ENCODE assay signal across 9 mouse cellular contexts in the genomic region with DNA sequence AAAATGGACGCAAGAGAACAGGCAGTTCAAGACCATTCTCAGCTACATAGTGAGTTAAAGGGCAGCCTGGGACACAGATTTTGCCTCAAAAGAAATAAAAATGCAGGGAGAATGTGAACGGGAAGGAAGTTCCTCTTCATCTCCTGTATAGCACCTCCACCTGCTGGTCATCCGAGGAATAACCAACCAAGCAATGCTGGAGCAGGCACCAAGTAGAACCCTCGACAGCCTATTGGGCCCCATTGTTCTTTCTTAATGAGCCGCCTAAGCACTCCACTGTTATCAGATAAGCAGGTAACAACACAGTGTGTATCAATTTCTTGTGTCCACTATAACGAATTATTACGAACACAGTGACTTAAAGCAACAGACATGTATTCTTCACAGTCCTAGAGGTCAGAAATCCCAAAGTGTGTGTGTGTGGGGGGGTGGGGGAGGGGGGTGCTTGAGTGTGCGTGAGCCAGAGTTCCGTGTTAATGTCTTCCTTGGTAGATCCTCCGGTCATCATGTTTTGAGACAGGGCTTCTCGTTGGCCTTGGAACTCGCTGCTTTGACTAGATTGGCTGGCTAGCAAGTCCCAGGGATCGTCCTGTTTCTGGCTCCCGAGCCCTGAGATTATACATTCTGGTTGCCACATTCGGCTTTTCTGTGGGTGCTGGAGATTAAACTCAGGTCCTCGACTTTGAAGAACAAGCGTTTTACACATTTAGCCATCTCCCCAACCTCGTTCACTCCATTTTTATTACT. TPM values are rescaled to one million over a fixed set of nuclear protein-coding genes. Genes with fewer than 3 reads are reported as not detected.
DNase-seq lines count a peak whose midpoint lies in the region; ATAC-seq and TF ChIP-seq lines count a peak whose summit lies in the region.
"Had no signal": no experiment of that assay in that cellular context is flagged by ENCODE, and none has a peak within 500 bp of the region (broad histone marks: within the 10 kb centered on the region; RNA-seq: fewer than 3 reads in every experiment).

No protein-coding gene starts in this region.

- TF ChIP-seq CTCF in ES-Bruce4 (IDR thresholded peaks at IDR 0.05; ENCODE audit: low read depth, low read length): peak; percentile 36

- no peak for TF ChIP-seq EP300 in ES-Bruce4 (IDR thresholded peaks at IDR 0.05; ENCODE audit: insufficient read depth, low read depth, low read length)

- no peak overlapping the region for H3K27ac ChIP-seq in ES-Bruce4 (ENCODE audit: insufficient read depth, low read length)
- H3K27ac ChIP-seq in forebrain, embryonic 15.5 days (replicated peaks): no peak overlapping the region
- H3K27ac ChIP-seq: macrophage had no signal

- no peaks in the 10 kb centered on the region for H3K4me1 ChIP-seq in ES-Bruce4 (ENCODE audit: control insufficient read depth, insufficient read depth, low read length)
- H3K4me1 ChIP-seq in forebrain, embryonic 15.5 days: no peaks in the 10 kb centered on the region

- TF ChIP-seq POLR2A in ES-Bruce4 (IDR thresholded peaks at IDR 0.05; ENCODE audit: insufficient read depth, low read length): no peak

- H3K9ac ChIP-seq in ES-Bruce4 (ENCODE audit: low read depth, poor library complexity, severe bottlenecking): peak overlapping the region; percentile 28; the same call in 1 of the 2 replicates
- H3K9ac ChIP-seq in forebrain, embryonic 15.5 days (replicated peaks): 0 out of 2 replicates have a peak overlapping the region, but pooled peaks have one; percentile 22

- intact Hi-C loops in heart, postnatal 25 days (cut with DNase I): loop anchor here (2.0 kb wide), 1 partner anchor 144 kb away; the partner anchor contains the start of gene Atp7a

- no peaks in the 10 kb centered on the region for H3K27me3 ChIP-seq in ES-Bruce4 (ENCODE audit: control insufficient read depth, insufficient read depth, low read length, poor library complexity, severe bottlenecking)
- H3K27me3 ChIP-seq in forebrain, embryonic 15.5 days: no peaks in the 10 kb centered on the region

- H3K9me3 ChIP-seq in ES-Bruce4 (replicated peaks; ENCODE audit: control insufficient read depth, insufficient read depth, low read length, poor library complexity, severe bottlenecking): no peaks in the 10 kb centered on the region
- no peaks in the 10 kb centered on the region for H3K9me3 ChIP-seq in forebrain, embryonic 15.5 days

- H3K36me3 ChIP-seq in ES-Bruce4 (ENCODE audit: control insufficient read depth, insufficient read depth, low read length, poor library complexity, severe bottlenecking): no peaks in the 10 kb centered on the region
- no peaks in the 10 kb centered on the region for H3K36me3 ChIP-seq in forebrain, embryonic 15.5 days

- 22% methylated on average over 18 of the region's 18 CpGs for WGBS in forebrain, embryonic 15.5 days

- peak overlapping the region; percentile 71 for H3K4me3 ChIP-seq in ES-Bruce4 (ENCODE audit: low read depth, low read length)
- peak overlapping the region; percentile 32 for H3K4me3 ChIP-seq in forebrain, embryonic 15.5 days

- peak overlapping the region; percentile 44 for H3K4me2 ChIP-seq in forebrain, embryonic 15.5 days (replicated peaks)

- peak; percentile 51 for DNase-seq in cerebellum, adult 11 months
- DNase-seq in heart, postnatal 25 days (ENCODE audit: low spot score): peak; percentile 18
- peak; percentile 57 to 78 for DNase-seq in layer of hippocampus, adult 18-20 months (ENCODE audit: low spot score in 2 of 2)
- peak; percentile 65 to 68 for DNase-seq in lung, adult 18-20 months
- peak; percentile 58 for DNase-seq in testis, postnatal 14 days (ENCODE audit: low spot score)

- peak; percentile 93 for ATAC-seq in forebrain, embryonic 15.5 days (replicated peaks)
- ATAC-seq in neutrophil, adult 5-6 weeks (ENCODE audit: extremely low read depth, insufficient number of reproducible peaks, low FRiP score, poor library complexity, severe bottlenecking): peak; percentile 95

RNA-seq across cellular contexts. Expression of gene Pgk1, which starts 15.6 kb away (rescaled TPM):
- 877 and 973 TPM in 2 replicates for polyA plus RNA-seq in ES-Bruce4 (2011; ENCODE audit: insufficient read depth, insufficient read length, low read depth, missing spikeins)
- 262 and 269 TPM in 2 replicates for polyA plus RNA-seq in forebrain, embryonic 15.5 days (2015; fragmentation: Nextera tagmentation; extraction: Ambion mirVana)
- 100 to 1,000 TPM; 586 to 594 TPM for total RNA-seq in heart, postnatal 25 days (2021)
- 100 to 1,000 TPM; 432 to 469 TPM for total RNA-seq in layer of hippocampus, adult 18-20 months (2021)
- total RNA-seq in neutrophil, adult 5-6 weeks (2017): 108 and 109 TPM in 2 replicates

RNA-seq across cellular contexts. Expression of gene Tlr13, which starts 28.3 kb away (rescaled TPM):
- polyA plus RNA-seq in ES-Bruce4 (2011; ENCODE audit: insufficient read depth, insufficient read length, low read depth, missing spikeins): not detected in 2 replicates
- 0.23 and 0.33 TPM in 2 replicates for polyA plus RNA-seq in forebrain, embryonic 15.5 days (2015; fragmentation: Nextera tagmentation; extraction: Ambion mirVana)
- 1 to 10 TPM; 1.2 to 1.4 TPM for total RNA-seq in heart, postnatal 25 days (2021)
- total RNA-seq in layer of hippocampus, adult 18-20 months (2021): 1 to 10 TPM; 1.4 to 1.6 TPM
- 124 and 136 TPM in 2 replicates for total RNA-seq in neutrophil, adult 5-6 weeks (2017)

RNA-seq across cellular contexts. Expression of gene Taf9b, which starts 49.7 kb away (rescaled TPM):
- 1.6 TPM in 2 replicates for polyA plus RNA-seq in ES-Bruce4 (2011; ENCODE audit: insufficient read depth, insufficient read length, low read depth, missing spikeins)
- 11.4 and 14.5 TPM in 2 replicates for polyA plus RNA-seq in forebrain, embryonic 15.5 days (2015; fragmentation: Nextera tagmentation; extraction: Ambion mirVana)
- 10 to 100 TPM in 1 of 2 experiments, 1 to 10 TPM in 1; 7.4 to 10.1 TPM for total RNA-seq in heart, postnatal 25 days (2021)
- total RNA-seq in layer of hippocampus, adult 18-20 months (2021): 10 to 100 TPM; 25.5 to 27.2 TPM
- total RNA-seq in neutrophil, adult 5-6 weeks (2017): 4.3 and 6.6 TPM in 2 replicates

Comparison
In these comparisons a context has a peak if more than half of its experiments do, and no peak if none do; other contexts are left out.
1. RNA of gene Tlr13, which starts 28.3 kb away (total RNA-seq): 124 to 136 TPM in neutrophil, adult 5-6 weeks; 1.4 to 1.6 TPM in layer of hippocampus, adult 18-20 months and 1.2 to 1.4 TPM in heart, postnatal 25 days; every median in the first group is over 10 times any median in the second.
2. Peak in every context shown above with its lines, with median percentiles within 50 percentile points of each other: DNase-seq.